Mouse (Mus musculus) heart, adult 18-20 months (tissue): Measurements from ENCODE around the gene Trappc6a. TPM values are rescaled to one million over a fixed set of nuclear protein-coding genes. Genes with fewer than 3 reads are reported as not detected.
"Not testable (repeated sequence)": the region's sequence is repeated elsewhere in the genome, so short reads cannot be mapped to it uniquely, and the experiment has no call there.

Source experiments
- DNase-seq, 2 experiments: peaks; one replicate each; pipeline ENCODE4 v3.0.0; 2021 to 2022; ENCODE audit warnings: mixed read lengths in 1 of 2
- total RNA-seq, 2 experiments: library from RNA; stranded (reverse); gene quantifications; 2 replicates each; pipeline ENCODE4 v1.2.3; 2021

Gene Trappc6a
- total RNA-seq, 2 experiments from 2014 or later: 44.3 to 45.3 TPM

- no peak for DNase-seq
These were observed 18.7 kb upstream of the Trappc6a start for GRCm38 (mm10) chr7:19489525-19489924.

- DNase-seq: peak; percentile 40 to 54
These were observed 16.5 kb upstream of the Trappc6a start for GRCm38 (mm10) chr7:19491731-19492130.

DNA sequence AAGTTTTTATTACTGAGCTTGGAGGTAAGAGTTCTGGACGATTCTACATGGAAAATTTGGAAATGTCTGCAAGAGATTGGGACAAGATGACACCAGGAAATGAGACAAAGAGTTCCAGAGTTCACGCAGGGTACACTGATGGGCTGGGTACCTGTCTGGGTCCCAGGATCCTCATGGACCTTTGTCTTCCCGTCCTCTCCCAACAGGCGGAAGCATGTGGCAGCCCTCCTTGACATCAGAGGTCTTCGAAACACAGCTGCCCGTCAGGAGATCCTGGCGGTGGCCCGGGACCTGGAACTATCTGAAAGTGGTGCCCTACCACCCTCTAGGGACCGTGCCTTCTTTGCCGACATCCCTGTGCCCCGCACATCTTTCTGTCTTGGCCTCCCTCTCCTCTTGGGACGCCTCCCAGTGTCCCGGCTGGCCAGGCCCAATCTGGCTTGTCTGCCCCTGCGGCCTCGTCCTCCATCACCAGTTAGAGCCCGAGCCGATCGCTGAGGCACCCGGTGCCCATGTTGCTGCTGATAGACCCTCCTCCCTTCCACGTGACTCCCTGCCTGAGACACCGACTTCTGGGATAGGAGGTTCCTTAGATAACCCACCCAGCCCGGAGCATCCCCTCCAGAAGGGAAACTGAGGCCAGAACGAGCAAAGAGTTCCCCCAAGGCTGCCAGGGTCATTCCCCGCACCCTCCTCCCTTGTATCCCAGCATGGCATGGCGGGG is 13.3 kb upstream of the Trappc6a start:
- DNase-seq: no peak

DNA sequence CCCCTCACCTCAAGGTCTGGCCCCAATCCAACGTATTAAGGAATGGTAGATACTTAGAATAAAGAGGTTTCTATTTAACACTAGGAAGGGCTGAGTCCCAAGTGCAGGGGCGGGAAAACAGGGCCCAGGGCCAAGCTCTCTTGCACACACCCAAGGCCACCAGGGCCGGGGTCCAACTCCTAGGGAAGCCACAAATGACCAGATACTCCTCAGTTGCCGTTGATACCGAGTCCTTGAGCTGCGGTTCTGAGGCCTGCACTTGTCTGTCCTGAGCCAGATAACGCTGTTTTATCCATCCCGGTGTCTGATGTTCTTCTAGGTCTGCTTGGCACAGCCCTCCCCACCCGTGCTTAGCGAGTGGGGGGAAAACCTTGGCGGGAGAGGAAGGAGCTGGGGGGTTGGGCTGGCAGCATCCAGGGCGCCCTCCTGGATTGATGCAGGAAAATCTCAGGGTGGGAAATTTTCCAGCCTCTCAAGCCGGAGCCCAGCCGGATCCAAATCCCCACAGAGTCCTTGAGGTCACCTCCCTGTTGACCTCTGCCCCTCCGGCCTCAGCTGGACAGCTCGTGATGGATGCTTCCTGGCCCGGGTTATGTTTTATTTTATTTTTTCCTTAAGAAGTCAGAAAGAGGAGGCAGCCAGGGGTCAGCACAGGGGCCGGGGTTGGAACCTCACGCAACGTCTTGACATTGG is 12.5 kb upstream of the Trappc6a start:
- DNase-seq: peak in 1 of 2 experiments; percentile 50

GRCm38 (mm10) chr7:19496214-19496555 is 12.0 kb upstream of the Trappc6a start:
- DNase-seq: no peak

GRCm38 (mm10) chr7:19498326-19498725 is 9.9 kb upstream of the Trappc6a start:
- DNase-seq: no peak

GRCm38 (mm10) chr7:19500420-19501363 is 7.5 kb upstream of the Trappc6a start:
- no peak for DNase-seq

DNA sequence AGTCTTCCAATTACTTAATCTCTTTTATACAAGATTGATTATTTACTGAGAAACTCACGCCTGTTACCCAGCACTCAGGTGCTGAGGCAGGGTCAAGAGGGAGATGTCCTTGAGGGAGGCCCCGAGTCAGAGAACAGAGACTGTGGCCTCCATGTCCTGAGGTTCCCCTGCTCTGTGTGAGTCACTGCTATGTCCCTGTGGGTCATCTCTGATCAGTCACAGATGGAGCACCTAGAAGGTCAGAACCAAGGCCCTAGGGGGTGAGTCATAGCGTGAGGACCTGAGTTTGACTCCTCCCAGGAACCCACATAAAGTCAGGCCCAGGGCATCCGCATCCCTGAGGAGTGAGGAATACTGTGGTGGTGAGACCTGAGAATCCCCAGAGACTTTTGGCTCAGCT is 6.5 kb upstream of the Trappc6a start:
- no peak for DNase-seq

DNA sequence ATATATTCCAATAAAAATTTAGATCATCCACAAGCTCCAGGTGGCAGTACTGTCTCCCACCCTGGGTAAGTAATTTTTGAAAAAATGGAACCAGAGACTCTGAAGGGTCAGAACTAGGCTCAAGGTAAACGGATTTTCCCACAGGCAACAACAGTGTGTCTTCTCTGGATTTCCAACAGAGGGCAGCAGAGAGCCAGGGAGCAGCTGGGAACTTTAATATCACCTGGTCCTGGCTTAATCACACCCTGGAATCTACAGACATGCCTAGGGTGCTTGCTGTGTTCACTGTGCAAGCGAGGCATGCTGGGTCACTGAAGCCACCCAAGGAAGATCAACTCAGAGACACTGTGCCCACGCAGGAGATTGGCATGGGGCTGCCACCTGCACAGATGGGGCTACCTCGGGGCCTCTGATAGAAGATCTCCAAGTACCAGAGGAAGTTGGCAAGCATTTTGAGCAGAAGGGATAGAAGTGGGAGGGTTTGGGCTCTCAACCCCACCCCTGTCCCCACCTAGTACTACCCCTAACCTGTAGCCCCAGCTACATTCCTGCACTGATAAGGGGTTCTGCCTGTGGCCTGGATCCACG is 4.6 kb upstream of the Trappc6a start:
- peak; percentile 32 to 81 for DNase-seq

GRCm38 (mm10) chr7:19506326-19506725 is 1.9 kb upstream of the Trappc6a start:
- DNase-seq: no peak

DNA sequence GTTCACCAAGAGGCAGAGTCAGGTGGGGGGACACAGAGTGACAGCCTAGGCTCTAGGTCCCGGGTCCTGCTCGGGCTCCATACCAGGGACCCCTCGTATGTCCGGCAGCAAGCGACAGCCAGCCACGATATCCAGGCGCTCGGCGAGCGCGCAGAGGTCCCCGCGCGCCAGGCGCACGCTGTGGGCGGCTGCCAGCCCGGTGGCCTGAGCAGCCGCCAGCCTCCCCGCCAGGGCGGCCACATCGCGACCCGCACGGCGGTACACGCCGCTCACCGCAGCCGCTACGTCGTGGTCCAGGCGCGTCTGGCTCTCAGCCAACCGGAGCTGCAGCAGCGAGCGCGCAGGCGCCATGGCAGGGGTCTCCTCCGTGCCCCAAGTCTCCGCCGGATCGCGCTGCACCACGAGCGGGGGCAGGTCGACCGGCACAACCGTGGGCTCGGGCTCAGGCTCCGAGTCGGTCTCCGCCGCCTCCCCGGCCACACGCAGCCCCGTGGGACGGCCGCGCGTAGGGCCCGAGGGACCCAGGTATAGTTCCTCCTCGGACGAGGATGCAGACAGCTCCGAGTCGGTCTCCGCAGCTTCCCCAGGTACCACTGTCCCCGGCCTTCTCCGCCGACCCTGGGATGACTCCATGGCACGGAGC is 1.1 kb upstream of the Trappc6a start:
- peak in 1 of 2 experiments; percentile 35 for DNase-seq

DNA sequence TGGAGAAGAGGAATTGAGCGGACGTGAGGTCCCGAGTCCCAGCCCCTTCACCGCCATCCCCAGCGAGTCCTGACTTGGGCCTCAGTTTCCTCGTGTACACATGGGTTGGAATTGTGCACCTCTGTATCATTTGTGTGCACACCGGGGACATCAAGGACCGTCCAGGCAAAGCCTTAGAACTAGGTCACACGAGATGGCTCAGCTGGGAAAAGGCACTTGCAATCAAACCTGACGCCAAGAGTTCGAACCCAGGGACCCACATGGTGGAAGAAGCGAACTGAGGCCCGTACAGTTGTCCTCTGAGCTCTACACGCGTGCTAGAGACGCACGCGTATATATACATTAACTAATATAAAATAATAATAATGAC is 598 bp upstream of the Trappc6a start:
- DNase-seq: peak in 1 of 2 experiments; percentile 34

- no peak for DNase-seq
These were observed 851 bp downstream of the Trappc6a start for GRCm38 (mm10) chr7:19508924-19509568.

- DNase-seq: no peak
These were observed 1.6 kb downstream of the Trappc6a start for GRCm38 (mm10) chr7:19509786-19510185.

- not testable (repeated sequence) for DNase-seq
These were observed 3.7 kb downstream of the Trappc6a start for GRCm38 (mm10) chr7:19511934-19512333.

DNA sequence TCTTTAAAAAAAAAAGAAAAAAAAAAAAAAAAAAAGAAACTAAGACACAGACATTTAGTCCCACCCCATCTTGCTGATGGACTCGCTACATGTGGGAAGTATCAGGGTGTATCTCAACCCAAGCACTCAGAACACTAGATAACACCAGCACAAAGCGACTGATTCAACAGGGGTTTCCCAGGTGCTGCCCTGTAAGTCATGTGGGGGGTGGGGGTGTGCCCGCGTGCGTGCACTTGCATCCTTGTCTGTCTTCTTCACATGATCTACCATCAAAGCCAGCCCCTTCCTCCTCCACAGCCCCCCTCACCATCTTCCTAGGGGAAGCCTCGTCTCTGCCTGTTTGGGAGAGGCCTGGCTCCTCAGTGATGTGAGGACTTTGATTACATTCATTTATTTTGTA is 4.2 kb downstream of the Trappc6a start:
- no peak for DNase-seq

DNA sequence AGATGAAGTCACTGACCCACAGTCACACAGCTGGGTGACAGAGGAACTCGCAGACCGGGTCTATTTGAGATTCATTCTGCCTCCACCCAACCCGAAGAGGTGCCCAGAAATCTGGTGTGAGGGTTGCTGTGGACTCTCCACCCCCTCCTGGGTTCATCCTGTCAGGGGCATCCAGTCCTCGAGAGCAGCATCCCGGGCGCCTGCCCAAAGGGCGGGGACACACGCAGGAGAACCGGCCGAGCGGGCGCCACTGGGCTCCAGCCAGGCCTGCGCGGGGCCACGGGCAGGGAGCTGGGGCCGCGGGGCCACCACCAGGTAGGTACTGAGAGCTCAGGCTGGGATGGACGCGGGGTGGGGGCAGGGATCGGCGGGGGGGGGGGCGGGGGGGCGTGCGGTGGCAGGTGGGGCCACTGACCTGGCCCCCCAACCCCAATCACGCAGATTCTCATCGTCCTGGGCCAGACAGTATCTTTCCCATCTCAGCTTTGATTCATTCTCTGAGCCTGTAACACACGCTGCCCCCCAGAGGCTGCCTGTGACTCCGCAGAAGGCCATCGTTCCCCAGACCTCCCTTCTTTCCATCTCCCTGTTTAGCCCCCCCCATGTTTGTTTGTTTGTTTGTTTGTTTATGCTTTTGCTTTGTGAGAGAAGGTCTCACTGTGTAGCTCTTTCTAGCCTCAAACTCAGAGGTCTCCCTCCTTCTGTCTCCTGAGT is 9.6 kb downstream of the Trappc6a start, which contains the start of gene Nkpd1:
Gene Nkpd1, plus strand, starts transcription at position 187 of the 714 bp plus-strand sequence.
- no peak for DNase-seq

GRCm38 (mm10) chr7:19520032-19520431 is 11.8 kb downstream of the Trappc6a start:
- DNase-seq: no peak

- DNase-seq: no peak
These were observed 15.0 kb downstream of the Trappc6a start for GRCm38 (mm10) chr7:19523017-19523756.
